Mouse (Mus musculus): ENCODE results near the gene Tcirg1.

- TF ChIP-seq POLR2A (IDR thresholded peaks at IDR 0.05; ENCODE audit: borderline replicate concordance, extremely low read depth, insufficient read depth, insufficient read length, poor library complexity, severe bottlenecking) (no peak), CTCF (IDR thresholded peaks at IDR 0.05; ENCODE audit: borderline replicate concordance, extremely low read depth, insufficient read depth, insufficient read length) (no peak)
Observed at GRCm38 (mm10) chr19:3914535-3914934, 7.6 kb upstream of the Tcirg1 start.
